Mouse (Mus musculus): ENCODE data around the gene BC051019.

The BC051019 gene

DNA sequence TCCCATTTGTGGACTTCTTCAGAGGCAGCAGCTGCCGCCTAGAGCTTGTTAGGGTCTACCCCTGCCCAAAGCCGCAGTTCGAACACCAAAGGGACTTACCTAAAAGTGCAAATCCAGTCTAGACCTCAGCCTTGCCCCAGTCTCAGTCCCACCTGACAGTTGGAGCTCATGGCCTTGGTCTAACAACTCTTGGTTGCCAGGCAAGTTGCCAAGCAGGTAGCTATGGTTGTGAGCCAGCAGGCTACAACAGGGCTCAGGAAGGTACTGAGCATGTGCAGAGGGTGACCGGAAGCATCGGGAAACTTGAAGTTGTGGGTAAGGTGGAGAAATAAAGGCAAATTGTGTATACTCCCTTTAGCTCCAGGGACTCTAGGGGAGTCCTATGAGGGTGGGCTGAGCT lies at the start of gene BC051019:
Gene BC051019 (minus strand): TSS at position 154 of the 400 bp plus-strand sequence.
- no peak for DNase-seq (ENCODE audit: low spot score in 2 of 2)

DNA sequence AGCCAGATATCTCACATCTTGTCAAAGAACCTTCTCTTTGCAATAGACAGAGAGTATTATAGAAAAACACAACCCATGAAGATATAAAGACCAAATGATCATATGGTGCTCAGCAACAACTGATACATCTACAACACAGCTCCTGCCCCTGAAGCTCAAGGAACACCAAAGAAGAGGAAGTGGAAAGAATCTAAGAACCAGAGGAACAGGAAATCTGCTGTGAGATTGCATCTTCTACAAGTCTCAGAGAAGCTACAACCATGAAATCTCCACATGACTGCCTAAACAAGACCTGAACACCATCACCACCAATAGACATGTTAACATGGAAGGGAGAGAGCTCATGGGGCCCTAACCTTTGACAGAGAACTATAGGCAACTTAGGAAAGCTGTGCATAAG lies 48.6 kb upstream of the BC051019 start:
- no peak for DNase-seq (ENCODE audit: low spot score in 2 of 2)

DNA sequence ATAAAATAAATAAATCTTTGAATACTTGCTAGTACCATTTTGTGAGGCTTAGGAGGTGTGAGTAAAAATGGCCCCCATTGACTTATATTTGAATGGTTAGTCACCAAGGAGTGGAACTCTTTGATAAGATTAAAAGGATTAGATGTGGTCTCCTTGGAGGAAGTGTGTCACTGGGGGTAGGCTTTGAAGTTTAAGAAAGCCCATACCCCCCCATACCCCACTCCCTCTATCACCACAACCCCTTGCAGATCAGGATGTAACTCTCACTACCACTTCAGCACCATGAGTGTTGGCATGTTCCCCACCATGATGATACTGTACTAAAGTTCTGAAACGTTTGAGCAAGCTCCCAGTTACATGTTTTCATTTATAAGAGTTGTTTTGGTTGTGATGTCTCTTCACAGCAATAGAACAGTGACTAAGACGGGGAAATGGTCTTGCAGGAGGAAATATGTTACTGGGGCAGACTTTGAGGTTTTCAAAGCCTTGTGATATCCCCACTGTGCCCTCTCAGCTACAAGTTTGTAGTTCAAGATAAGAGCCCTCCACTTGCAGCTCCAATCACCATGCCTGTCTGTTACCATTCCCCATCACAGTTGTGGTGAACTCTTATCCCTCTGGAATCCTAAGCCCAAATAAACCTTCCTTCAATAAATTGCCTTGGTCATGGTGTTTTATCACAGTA lies 45.2 kb upstream of the BC051019 start:
- no peak for DNase-seq (ENCODE audit: low spot score in 2 of 2)

- no peak for DNase-seq (ENCODE audit: low spot score in 2 of 2)
Observed at GRCm38 (mm10) chr7:109767575-109768350, 44.1 kb upstream of the BC051019 start.

DNA sequence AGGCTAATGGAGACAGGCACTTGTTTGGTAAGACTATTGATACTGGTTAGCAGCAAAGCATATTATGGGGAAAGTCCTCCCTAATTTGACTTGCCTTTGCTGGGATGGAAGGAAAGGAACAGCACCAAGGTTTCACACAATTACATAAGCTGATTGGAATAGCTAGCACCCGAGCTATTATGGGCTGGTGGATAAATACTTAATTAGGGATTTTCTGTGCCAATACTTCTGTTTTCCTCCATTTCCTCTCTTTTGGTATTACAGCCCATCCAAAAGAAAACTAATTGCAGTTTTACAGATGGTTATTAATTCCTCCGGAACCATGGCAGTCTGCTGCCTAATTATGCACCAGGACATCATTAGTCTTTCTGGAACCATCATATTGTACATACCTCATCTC lies 40.4 kb upstream of the BC051019 start:
- DNase-seq (ENCODE audit: low spot score in 2 of 2) = no peak

- no peak for DNase-seq (ENCODE audit: low spot score in 2 of 2)
Observed at GRCm38 (mm10) chr7:109756291-109756690, 32.6 kb upstream of the BC051019 start.

- DNase-seq (ENCODE audit: low spot score in 2 of 2) = no peak
Observed at GRCm38 (mm10) chr7:109754034-109754433, 30.4 kb upstream of the BC051019 start.

DNA sequence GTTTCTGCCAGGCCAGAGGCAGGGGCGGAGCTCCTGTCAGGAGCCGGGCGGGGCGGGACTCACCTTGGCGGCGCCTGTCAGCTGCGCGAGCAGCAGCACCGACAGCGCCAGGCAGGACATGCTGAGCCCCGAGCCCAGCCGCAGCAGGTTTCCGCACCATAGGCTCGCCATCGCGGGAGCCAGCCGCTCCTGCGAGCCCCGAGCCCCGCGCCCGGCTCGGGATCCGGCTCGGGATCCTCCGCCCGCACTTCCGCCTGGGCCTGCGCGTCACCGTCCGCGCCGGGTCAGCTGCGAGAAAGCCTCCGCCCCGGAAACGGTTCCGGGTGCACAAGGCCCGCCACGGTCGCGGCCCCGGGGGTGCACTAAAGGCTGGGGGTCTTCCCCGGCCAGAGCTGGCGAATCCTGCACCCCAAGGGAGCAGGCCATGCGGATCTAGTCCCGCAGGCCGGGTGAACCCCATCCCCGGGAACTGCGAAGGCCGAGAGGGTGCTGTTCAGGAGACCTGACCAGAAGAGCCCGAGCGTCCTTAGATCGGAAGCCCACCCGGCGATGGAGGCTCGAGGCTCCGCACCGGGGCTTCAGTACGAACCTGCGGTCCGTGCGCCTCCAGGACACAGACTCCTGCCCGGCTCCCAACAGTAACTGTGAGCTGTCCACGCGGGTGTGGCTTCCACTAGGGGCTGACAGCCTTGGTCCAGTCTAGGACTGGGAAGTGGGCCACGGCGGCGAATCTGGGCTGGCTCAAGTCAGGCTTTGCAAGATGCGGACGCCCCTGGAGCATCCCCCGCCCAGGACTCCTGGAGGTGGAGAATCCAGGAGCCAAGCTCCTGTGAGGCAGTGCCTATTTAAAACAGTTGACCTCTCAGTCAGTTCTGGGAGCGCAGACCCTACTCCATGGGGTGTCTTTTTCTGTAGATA lies 28.6 kb upstream of the BC051019 start, which contains the start of gene Tmem9b:
Gene Tmem9b (minus strand): TSS at position 868 of the 918 bp plus-strand sequence.
- DNase-seq (ENCODE audit: low spot score in 2 of 2) = peak; percentile 84 to 88

DNA sequence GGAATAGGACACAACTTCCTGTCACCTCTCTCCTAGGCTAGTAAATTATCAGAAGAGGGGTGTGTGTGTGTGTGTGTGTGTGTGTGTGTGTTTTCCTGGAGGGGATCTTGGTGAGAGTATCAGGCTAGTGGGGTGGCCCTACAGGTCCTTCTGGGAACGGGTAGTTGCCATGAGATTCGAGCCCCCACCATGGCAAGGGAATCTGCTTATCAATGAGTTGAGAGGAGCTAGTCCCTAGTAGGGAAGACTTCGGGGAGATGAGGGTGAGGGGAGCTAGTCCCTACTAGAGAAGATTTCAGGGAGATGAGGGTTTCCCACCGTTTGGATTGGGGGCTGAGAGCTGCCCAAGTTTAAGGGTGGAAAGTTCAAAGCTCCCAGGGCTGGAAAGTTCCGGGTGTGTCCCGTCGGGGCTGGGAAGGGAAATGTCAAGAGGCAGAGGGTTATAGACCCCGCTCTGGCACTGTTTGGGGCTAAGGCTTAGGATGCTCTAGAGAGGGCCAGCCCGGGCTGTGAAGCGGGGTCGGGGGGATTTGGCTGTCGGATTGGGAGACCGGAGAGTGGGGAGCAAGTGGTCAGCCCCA lies 27.9 kb upstream of the BC051019 start:
- DNase-seq (ENCODE audit: low spot score in 2 of 2) = no peak

- no peak for DNase-seq (ENCODE audit: low spot score in 2 of 2)
Observed at GRCm38 (mm10) chr7:109747747-109748146, 24.1 kb upstream of the BC051019 start.

DNA sequence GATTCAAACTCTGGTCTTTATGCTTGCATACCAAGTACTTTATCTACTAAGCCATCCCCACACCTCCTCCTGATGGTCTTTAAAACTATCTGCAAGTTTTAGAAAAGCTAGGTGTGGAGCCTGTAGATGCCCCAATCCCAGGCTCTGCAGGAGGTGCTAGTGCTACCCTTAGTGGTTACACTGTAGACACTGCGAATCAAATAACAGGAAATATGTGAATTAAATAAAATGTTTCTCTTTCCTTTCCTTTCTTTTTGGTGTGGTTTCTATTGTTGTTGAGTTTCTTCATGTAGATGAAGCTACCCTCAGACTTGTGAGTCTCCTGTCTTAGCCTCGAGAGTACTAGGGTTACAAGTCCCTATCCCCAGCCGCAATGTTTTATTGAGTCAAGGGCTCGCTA lies 18.1 kb upstream of the BC051019 start:
- no peak for DNase-seq (ENCODE audit: low spot score in 2 of 2)

DNA sequence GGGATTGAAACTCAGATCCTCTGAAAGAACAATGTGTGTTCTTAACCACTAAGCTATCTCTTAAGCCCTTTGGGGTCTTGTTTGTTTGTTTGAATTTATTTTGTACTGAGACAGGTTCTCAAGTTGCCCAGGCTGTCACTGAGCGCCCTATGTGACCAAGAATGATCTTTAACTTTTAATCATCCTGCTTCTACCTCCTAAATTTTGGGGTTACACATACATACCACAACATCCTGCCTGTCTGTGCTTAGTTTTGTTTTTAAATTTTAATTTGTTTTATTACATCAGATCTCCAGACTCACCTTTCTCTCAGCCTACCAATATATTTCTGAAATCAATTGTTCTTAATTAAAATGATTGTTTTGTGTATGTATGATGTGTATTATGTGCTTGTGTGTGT lies 17.4 kb upstream of the BC051019 start:
- DNase-seq (ENCODE audit: low spot score in 2 of 2) = no peak

DNA sequence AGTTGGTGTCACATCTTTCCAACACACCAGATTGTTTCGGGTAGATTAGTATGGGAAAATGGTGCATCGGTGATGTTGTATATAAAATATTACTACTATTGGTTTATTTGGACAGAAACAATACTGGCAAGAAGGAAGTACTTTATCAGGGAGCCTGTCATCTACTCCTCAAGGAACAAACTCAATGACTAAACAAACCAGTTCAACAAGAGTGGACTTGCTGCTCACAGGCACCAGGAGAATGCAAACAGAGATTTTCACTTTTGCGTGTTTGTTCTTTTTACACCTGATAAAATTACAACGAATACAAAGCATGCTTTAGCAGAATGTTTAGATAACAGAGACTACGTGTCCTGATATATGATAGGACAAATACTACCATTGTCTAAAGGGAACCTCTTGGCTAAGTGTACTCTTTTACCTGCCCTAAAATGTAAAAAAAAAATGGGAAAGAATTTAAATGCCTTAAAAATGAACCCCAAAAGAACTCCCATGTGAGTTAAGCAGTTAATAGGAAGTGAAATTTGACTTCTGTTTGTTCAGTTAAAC lies 16.2 kb upstream of the BC051019 start:
- no peak for DNase-seq (ENCODE audit: low spot score in 2 of 2)

DNA sequence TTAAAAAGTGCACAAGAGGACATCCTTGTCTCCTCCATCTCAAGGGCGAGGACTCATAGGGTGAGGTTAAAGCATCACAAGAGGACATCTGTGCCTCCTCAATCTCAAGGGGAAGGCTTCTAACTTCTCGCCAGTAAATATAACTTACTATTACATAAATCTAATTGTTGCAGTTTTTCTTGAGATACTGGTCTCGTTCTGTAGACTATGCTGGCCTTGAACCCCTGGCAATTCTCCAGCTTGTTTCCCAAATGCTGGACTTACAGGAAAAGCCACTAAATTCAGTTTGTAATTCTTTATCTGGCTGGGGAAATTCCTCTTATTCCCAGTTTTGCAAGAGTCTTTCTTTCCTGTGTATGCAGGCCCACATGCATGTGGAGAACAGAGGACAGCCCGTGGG lies 11.2 kb upstream of the BC051019 start:
- no peak for DNase-seq (ENCODE audit: low spot score in 2 of 2)

DNA sequence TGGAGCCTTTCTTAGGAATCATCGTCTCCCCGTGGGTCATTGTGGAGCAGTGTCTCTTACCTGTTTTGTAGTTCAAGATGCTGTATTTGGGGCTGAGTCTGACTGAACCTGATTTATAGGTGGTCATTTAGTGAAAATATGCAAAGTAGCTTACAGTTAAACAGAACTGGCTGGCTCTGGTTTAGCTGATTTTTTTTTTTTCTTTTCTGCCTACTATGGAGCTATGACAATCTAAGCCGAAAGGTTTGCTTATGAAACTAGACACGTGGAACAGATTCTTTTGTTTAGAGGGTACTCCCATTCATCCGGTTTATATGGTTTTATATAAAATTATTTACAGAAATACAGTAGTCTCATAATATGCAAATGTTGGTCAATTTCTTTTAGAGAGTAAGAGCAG lies 8.0 kb upstream of the BC051019 start, which contains the start of gene Ascl3:
Gene Ascl3 (minus strand): TSS at position 101 of the 400 bp plus-strand sequence.
- no peak for DNase-seq (ENCODE audit: low spot score in 2 of 2)

GRCm38 (mm10) chr7:109723114-109723513 lies 536 bp downstream of the BC051019 start:
- no peak for DNase-seq (ENCODE audit: low spot score in 2 of 2)

- DNase-seq (ENCODE audit: low spot score in 2 of 2) = no peak
Observed at GRCm38 (mm10) chr7:109722618-109723017, 1.0 kb downstream of the BC051019 start.

- DNase-seq (ENCODE audit: low spot score in 2 of 2) = peak; percentile 23 to 56
Observed at GRCm38 (mm10) chr7:109719286-109719685, 4.4 kb downstream of the BC051019 start.

DNA sequence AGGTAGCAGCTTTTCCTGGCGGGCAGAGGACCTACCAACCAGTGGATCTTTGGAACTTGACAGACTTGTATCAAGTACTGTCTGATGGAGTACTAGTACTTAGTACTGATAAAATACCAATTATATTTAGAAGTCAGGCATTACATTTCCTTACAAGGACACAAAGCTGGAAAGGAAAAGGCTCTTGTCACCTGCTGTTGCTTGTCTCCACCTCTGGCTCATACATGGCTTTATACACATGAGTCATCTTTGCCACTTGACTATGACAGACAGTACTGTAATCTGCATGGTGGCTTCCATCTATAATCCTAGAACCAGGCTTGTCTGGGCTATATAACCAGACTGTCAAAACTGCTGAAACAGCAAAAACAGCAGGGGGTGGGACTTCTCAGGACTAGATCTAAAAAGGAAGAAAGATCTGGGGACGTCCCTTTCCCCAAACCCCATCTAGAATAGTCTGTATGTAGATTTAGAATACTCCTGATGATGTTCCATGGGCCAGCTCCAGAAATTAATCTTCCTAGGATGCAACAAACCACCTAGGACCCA lies 10.1 kb downstream of the BC051019 start:
- no peak for DNase-seq (ENCODE audit: low spot score in 2 of 2)

GRCm38 (mm10) chr7:109712198-109712597 lies 11.5 kb downstream of the BC051019 start:
- no peak for DNase-seq (ENCODE audit: low spot score in 2 of 2)

DNA sequence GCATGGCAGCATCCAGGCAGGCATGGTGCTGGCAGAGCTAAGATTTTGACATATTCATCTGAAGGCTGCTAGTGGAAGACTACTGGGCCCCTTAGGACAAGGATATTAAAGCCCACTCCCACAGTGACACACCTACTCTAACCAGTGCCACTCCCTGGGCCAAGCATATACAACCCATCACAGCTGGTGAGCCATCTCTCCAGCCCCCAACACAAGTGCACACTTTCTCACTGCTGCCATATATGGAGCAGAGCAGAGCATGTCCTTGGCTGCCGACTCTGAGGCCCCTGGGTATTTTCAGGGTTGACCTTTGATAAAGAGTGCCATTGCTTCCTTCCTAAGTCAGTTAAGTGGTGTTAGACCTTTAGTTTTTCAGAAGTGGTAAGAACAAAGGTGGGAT lies 13.6 kb downstream of the BC051019 start:
- no peak for DNase-seq (ENCODE audit: low spot score in 2 of 2)

Measured in frontal cortex, postnatal 36 days (tissue).